14 mouse cellular contexts compared by ENCODE assay signal in genomic region chr5:125235874-125236273, GRCm38 (mm10). TPM values are rescaled to one million over a fixed set of nuclear protein-coding genes. Genes with fewer than 3 reads are reported as not detected.
DNase-seq lines count a peak whose midpoint lies in the region; ATAC-seq and TF ChIP-seq lines count a peak whose summit lies in the region.
"Had no signal": no experiment of that assay in that cellular context is flagged by ENCODE, and none has a peak within 500 bp of the region (broad histone marks: within the 10 kb centered on the region; RNA-seq: fewer than 3 reads in every experiment).

No protein-coding gene starts in this region.

- WGBS in limb, embryonic 13.5 days, result 33% methylated on average over 6 of the region's 6 CpGs
- WGBS in limb, embryonic 10.5 days, result 47% methylated on average over 6 of the region's 6 CpGs

- ATAC-seq in limb, embryonic 13.5 days (ENCODE audit: low FRiP score, low read depth), result 0 out of 2 replicates have a peak, but pooled peaks have one; percentile 53
- ATAC-seq: hindbrain, postnatal 0 days; midbrain, embryonic 16.5 days had no signal

- H3K4me1 ChIP-seq in limb, embryonic 13.5 days, result peaks cover 7% of the 10 kb centered on the region; the same call in 1 of the 2 replicates
- H3K4me1 ChIP-seq in limb, embryonic 10.5 days, result peaks cover 14% of the 10 kb centered on the region

- H3K27ac ChIP-seq in limb, embryonic 13.5 days, result no peak overlapping the region
- no peak overlapping the region for H3K27ac ChIP-seq in limb, embryonic 10.5 days
- no peak overlapping the region for H3K27ac ChIP-seq in left cerebral cortex, adult 2 months
- H3K27ac ChIP-seq: hindbrain, postnatal 0 days; macrophage had no signal

- intact Hi-C loops in heart, postnatal 25 days (cut with DNase I), result no loop called here
- intact Hi-C loops in left cerebral cortex, adult 2 months (cut with DNase I), result no loop called here

- H3K9me3 ChIP-seq in limb, embryonic 13.5 days, result no peaks in the 10 kb centered on the region
- H3K9me3 ChIP-seq in limb, embryonic 10.5 days (replicated peaks), result no peaks in the 10 kb centered on the region

- H3K27me3 ChIP-seq in limb, embryonic 13.5 days, result no peaks in the 10 kb centered on the region
- no peaks in the 10 kb centered on the region for H3K27me3 ChIP-seq in limb, embryonic 10.5 days (ENCODE audit: low read depth, poor library complexity, severe bottlenecking)

- no peak for DNase-seq in limb, embryonic 10.5 days (ENCODE audit: low spot score)
- peak; percentile 76 for DNase-seq in gastrocnemius, postnatal 25 days
- peak; percentile 70 for DNase-seq in heart, postnatal 25 days (ENCODE audit: low spot score)
- DNase-seq in skeletal muscle tissue, adult 2 months (ENCODE audit: low read depth, low spot score), result peak; percentile 48
- no peak for DNase-seq in left cerebral cortex, adult 2 months (ENCODE audit: extremely low spot score in 1 of 2, low spot score in 2 of 2)
- DNase-seq in frontal cortex, postnatal 25 days (ENCODE audit: low spot score in 2 of 2), result no peak
- DNase-seq: adrenal gland, postnatal 25 days; layer of hippocampus, adult 9-11 months; right cerebral cortex, adult 18-20 months had no signal

- no peak overlapping the region for H3K4me3 ChIP-seq in limb, embryonic 13.5 days
- H3K4me3 ChIP-seq in limb, embryonic 10.5 days, result no peak overlapping the region
- no peak overlapping the region for H3K4me3 ChIP-seq in left cerebral cortex, adult 2 months
- H3K4me3 ChIP-seq: erythroblast, embryonic 14.5 days had no signal

- H3K9ac ChIP-seq in limb, embryonic 13.5 days, result no peak overlapping the region

- no peak overlapping the region for H3K4me2 ChIP-seq in limb, embryonic 13.5 days (replicated peaks)

- no peak for TF ChIP-seq CTCF in left cerebral cortex, adult 2 months (IDR thresholded peaks at IDR 0.05)

- no peaks in the 10 kb centered on the region for H3K36me3 ChIP-seq in limb, embryonic 13.5 days
- H3K36me3 ChIP-seq in limb, embryonic 10.5 days, result no peaks in the 10 kb centered on the region

RNA-seq across cellular contexts. Expression of gene Ncor2, which starts 56.9 kb away (rescaled TPM):
- 33.9 and 34.9 TPM in 2 replicates for polyA plus RNA-seq in limb, embryonic 13.5 days (2015; fragmentation: Nextera tagmentation; extraction: Ambion mirVana)
- 22.4 and 26.8 TPM in 2 replicates for polyA plus RNA-seq in limb, embryonic 10.5 days (2016; fragmentation: Nextera tagmentation; extraction: Ambion mirVana)
- total RNA-seq in gastrocnemius, postnatal 25 days (2021), result 100 to 1,000 TPM in 1 of 2 experiments, 10 to 100 TPM in 1; 92.7 to 108 TPM
- total RNA-seq in heart, postnatal 25 days (2021), result 10 to 100 TPM; 67.8 to 89.5 TPM
- total RNA-seq in left cerebral cortex, adult 2 months (2021), result 100 to 1,000 TPM; 228 to 270 TPM

Comparison
In these comparisons a context has a peak if more than half of its experiments do, and no peak if none do; other contexts are left out.
1. DNase-seq: peak in gastrocnemius, postnatal 25 days (single experiment), heart, postnatal 25 days (single experiment) and skeletal muscle tissue, adult 2 months (single experiment); none in limb, embryonic 10.5 days (single experiment), left cerebral cortex, adult 2 months (0 of 2) and frontal cortex, postnatal 25 days (0 of 2).